Mouse (Mus musculus): Measurements from ENCODE around the gene Chrna1. TPM values are rescaled to one million over a fixed set of nuclear protein-coding genes. Genes with fewer than 3 reads are reported as not detected.

Chrna1 gene
- polyA plus RNA-seq, 1 experiment from 2014 or later, result 2.0 TPM

Other genes starting within 250 kb of the Chrna1 start
- gene Gpr155, start 193.8 kb downstream of the Chrna1 start, polyA plus RNA-seq (2014; fragmentation: Nextera tagmentation; extraction: Ambion mirVana), result 5.0 and 6.4 TPM in 2 replicates
- gene Wipf1, start 50.6 kb downstream of the Chrna1 start, polyA plus RNA-seq (2014; fragmentation: Nextera tagmentation; extraction: Ambion mirVana), result 9.0 and 9.6 TPM in 2 replicates
- 109 and 116 TPM in 2 replicates for gene Chn1, start 195.0 kb upstream of the Chrna1 start, polyA plus RNA-seq (2014; fragmentation: Nextera tagmentation; extraction: Ambion mirVana)